Mouse (Mus musculus) forebrain, embryonic 14.5 days (tissue): ENCODE measurements around the gene Foxn2. TPM values are rescaled to one million over a fixed set of nuclear protein-coding genes. Genes with fewer than 3 reads are reported as not detected.

Experiments
- ATAC-seq: fragments of 200-750 bp; cut with Nextera tagmentation; 2 replicates; pipeline ENCODE4 v1.8.0; 2017; ENCODE audit warnings: mild to moderate bottlenecking, moderate library complexity
- DNase-seq: peaks from one replicate; pipeline ENCODE4 v3.0.0-alpha.2; 2015; ENCODE audit warnings: low spot score
- H3K27ac ChIP-seq: fragments of 300-500 bp; sonication (generic); 2 replicates; pipeline ENCODE4 v1.5.1; 2014; ENCODE audit warnings: low read depth, mild to moderate bottlenecking, control low read depth, low read length, moderate library complexity
- H3K27me3 ChIP-seq: fragments of 300-500 bp; sonication (generic); replicated peaks from 2 replicates; pipeline ENCODE4 v1.6.1; 2014; ENCODE audit warnings: low read length, control low read depth, mixed read lengths; ENCODE audit not compliant: control insufficient read depth, insufficient read depth
- H3K36me3 ChIP-seq: fragments of 300-500 bp; sonication (generic); 2 replicates; pipeline ENCODE4 v1.6.1; 2014; ENCODE audit warnings: low read length, control low read depth; ENCODE audit not compliant: control insufficient read depth, insufficient read depth
- H3K4me1 ChIP-seq: fragments of 300-500 bp; sonication (generic); 2 replicates; pipeline ENCODE4 v1.6.1; 2014; ENCODE audit warnings: antibody characterized with exemption, low read length, control low read depth; ENCODE audit not compliant: control insufficient read depth, insufficient read depth
- H3K4me2 ChIP-seq: fragments of 300-500 bp; sonication (generic); 2 replicates; pipeline ENCODE4 v1.6.1; 2014; ENCODE audit warnings: mild to moderate bottlenecking, control low read depth, low read length
- H3K4me3 ChIP-seq: fragments of 300-500 bp; sonication (generic); 2 replicates; pipeline ENCODE4 v1.5.1; 2014; ENCODE audit warnings: low read depth, low read length, control low read depth
- H3K9ac ChIP-seq: fragments of 300-500 bp; sonication (generic); 2 replicates; pipeline ENCODE4 v1.6.1; 2014; ENCODE audit warnings: mild to moderate bottlenecking, low read length, control low read depth, moderate library complexity
- H3K9me3 ChIP-seq: fragments of 300-500 bp; sonication (generic); replicated peaks from 2 replicates; pipeline ENCODE4 v1.6.1; 2016; ENCODE audit warnings: low read length, control low read depth, mixed read lengths; ENCODE audit not compliant: control insufficient read depth
- WGBS: fragments of 180-500 bp; shearing (Covaris S2); extraction: QIAGEN DNeasy Blood & Tissue Kit; methylation state at CpG from one replicate; pipeline ENCODE4 v1.1.7; 2014; 5-methylcytosine and 5-hydroxymethylcytosine counted together
- polyA plus RNA-seq: library from polyadenylated mRNA; unstranded; fragments of >200 nt; fragmentation: Nextera tagmentation; extraction: Ambion mirVana; gene quantifications from 2 replicates; pipeline ENCODE4 v1.2.1, GENCODE M21; 2014

The Foxn2 gene
- polyA plus RNA-seq, 1 experiment from 2014 or later = 7.4 TPM

DNA sequence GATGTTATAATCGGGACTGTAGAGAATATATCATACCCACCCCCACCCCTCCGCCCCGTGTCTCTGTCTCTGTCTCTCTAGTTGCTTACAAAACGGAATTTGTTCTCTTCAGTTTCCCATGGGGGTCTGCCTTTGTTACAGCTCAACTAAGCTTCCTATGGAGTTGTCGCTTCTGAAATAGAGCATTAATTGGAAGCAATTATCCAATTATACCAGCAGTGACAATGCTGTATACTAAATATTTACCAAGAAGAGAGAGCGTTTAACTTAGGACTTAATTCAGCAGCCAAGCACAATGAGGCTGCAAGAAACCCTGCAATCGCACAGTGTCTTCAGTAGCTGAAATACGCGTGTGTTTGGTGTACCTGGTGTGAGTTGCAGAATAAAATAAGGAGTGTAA lies 53.0 kb downstream of the Foxn2 start:
- Histone ChIP-seq H3K9ac (no peak overlapping the region; the same call in 1 of the 2 replicates), H3K27ac (peak overlapping the region; percentile 88), H3K4me3 (no peak overlapping the region), H3K4me1 (peaks cover 14% of the 10 kb centered on the region), H3K4me2 (peak overlapping the region; percentile 35), H3K36me3 (peaks cover 4% of the 10 kb centered on the region; the same call in 1 of the 2 replicates), H3K27me3 (no peaks in the 10 kb centered on the region), H3K9me3 (no peaks in the 10 kb centered on the region)
- peak; percentile 14; the same call in 1 of the 2 replicates for ATAC-seq
- peak; percentile 52 for DNase-seq
- WGBS = 11% methylated on average over 9 of the region's 9 CpGs

DNA sequence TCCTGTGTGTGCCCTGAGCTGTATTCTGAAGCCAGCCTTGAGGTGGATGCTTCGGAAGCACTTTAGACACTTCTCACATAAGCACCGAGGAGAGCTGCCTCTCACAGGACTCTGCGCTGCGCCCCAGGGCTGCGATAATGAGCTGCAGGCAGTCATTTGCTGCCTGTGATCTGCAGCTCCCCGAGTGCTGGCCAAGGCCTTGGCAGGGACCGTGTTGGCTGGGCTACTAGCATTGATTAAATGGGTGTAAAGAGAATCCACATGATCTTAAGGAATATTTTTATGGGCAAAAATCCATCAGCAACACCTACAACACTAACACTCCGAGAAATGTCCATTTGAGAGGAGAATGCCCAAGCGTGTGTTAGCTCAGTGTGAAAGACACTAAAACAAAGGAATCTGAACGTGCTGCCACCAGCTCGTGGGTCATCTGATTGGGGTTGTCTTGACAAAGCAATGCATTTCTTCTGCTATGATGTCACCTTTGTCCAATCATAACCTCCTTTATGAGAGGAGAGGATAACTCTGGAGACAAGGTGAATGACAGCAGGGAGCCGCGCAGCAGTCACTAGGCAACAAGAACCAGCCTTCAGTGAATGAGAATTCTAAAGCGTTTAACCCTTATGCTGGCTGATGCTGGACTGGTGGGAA lies 53.7 kb downstream of the Foxn2 start:
- Histone ChIP-seq H3K9me3 (no peaks in the 10 kb centered on the region), H3K9ac (peak overlapping the region; percentile 43), H3K36me3 (peaks cover 4% of the 10 kb centered on the region; the same call in 1 of the 2 replicates), H3K27ac (peak overlapping the region; percentile 88), H3K4me2 (peak overlapping the region; percentile 35), H3K4me1 (peaks cover 14% of the 10 kb centered on the region), H3K27me3 (no peaks in the 10 kb centered on the region), H3K4me3 (no peak overlapping the region)
- WGBS = 10% methylated on average over 14 of the region's 14 CpGs
- peak; percentile 88 for DNase-seq
- ATAC-seq = peak; percentile 91

DNA sequence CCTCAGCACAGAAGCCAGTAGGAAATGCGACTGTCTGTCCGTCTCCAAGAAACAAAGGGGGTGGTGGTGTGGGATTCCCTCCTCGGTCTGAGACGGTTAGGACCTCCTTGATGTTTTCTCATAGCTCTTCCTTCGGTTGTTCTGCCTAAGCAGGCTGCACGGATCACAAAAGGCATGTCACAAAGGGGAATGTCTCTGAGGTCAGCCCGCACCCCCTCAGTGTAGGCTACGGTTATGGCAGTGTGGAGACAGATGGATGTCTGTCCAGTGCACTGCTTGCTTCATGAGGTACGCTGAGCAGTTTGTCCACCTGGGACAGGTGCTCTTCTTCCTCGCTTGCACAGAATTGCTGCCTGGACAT lies 54.2 kb downstream of the Foxn2 start:
- no peak for DNase-seq
- Histone ChIP-seq H3K9ac (peak overlapping the region; percentile 43), H3K4me3 (no peak overlapping the region), H3K9me3 (no peaks in the 10 kb centered on the region), H3K4me1 (peaks cover 14% of the 10 kb centered on the region), H3K27ac (peak overlapping the region; percentile 88), H3K36me3 (peaks cover 4% of the 10 kb centered on the region; the same call in 1 of the 2 replicates), H3K27me3 (no peaks in the 10 kb centered on the region), H3K4me2 (peak overlapping the region; percentile 35)
- ATAC-seq = peak; percentile 24
- 36% methylated on average over 10 of the region's 10 CpGs for WGBS

DNA sequence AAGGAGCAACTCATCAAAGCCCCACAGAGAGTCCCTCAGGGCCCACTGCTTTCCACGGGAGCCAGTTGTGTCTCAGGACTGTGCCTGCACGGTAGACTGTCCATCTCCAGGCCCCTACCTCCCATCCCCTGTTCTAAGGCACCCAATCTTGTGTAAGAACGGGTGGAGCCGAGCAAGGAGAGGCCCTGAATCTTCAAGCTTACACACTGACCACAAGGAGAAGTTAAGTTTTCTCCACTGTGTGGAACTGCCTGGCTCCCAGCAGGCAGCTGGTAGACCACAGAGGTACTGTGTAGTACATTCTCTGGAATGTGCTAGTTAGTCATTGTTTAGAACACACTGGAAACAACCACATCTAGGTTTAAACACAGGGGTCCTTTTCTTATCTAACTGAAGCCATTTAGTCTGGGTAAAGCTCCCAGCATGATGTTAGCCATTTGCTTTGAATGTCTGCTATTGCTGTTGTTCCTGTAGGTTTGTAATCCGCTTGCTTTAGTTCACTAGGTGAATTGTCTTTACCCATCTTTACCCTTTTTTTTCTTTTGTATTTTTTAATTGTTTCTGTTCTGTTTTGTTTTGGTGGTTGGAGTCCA lies 57.7 kb downstream of the Foxn2 start:
- 75% methylated on average over 5 of the region's 5 CpGs for WGBS
- no peaks in the 10 kb centered on the region for H3K9me3 ChIP-seq
- ATAC-seq = no peak
- DNase-seq = no peak
- H3K4me1 ChIP-seq = peaks cover 14% of the 10 kb centered on the region
- no peak overlapping the region for H3K27ac ChIP-seq
- no peaks in the 10 kb centered on the region for H3K36me3 ChIP-seq
- H3K9ac ChIP-seq = no peak overlapping the region
- H3K4me2 ChIP-seq = no peak overlapping the region
- H3K4me3 ChIP-seq = no peak overlapping the region
- no peaks in the 10 kb centered on the region for H3K27me3 ChIP-seq

DNA sequence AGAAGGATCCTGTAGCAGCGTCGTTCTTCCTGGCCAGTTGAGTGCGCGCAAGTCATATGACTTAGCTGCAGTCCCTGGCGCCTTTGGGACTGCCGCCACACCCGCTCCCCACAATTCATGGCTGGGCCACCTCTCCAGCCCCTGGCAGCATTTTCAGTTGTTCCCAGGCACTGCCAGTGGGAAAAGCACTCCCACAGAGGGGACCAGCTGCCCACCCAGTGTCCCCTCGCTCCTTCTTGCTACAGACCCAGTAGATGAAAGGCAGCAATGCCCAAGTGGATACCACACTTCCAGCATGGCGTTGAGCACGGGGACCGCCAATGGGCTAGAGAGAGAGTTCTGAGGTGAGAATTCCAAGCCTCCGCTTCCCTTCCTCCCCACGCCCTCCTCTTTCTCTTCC lies 63.5 kb downstream of the Foxn2 start:
- Histone ChIP-seq H3K27me3 (no peaks in the 10 kb centered on the region), H3K36me3 (no peaks in the 10 kb centered on the region), H3K9ac (no peak overlapping the region), H3K4me1 (peaks cover 11% of the 10 kb centered on the region), H3K9me3 (no peaks in the 10 kb centered on the region), H3K4me2 (no peak overlapping the region), H3K4me3 (no peak overlapping the region), H3K27ac (no peak overlapping the region)
- WGBS = 95% methylated on average over 13 of the region's 13 CpGs
- DNase-seq (no peak), ATAC-seq (no peak)

DNA sequence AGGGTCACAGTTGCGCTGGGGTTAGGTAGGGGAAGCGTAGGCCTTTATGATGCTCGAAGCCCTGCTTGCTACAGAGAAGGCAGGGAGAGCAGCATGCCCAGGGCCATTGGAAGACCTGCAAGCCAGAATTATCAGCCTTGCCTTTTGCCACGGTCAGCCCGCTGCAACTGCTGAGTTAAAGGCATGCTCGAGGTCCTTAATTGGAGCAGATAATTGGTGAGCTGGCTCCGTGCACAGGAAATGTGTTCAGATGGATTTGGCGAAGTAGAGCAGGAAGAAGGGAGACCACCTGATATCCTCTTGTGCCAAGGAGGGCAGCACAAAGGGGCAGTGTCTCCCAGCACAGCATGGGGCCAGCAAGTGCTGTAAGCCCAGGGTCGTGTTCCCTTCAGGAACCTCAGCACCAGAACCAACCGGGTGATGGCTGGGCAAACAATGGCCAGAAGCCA lies 64.8 kb downstream of the Foxn2 start:
- H3K9ac ChIP-seq = no peak overlapping the region
- ATAC-seq (peak; percentile 76), DNase-seq (peak; percentile 67)
- 24% methylated on average over 10 of the region's 10 CpGs for WGBS
- H3K9me3 ChIP-seq = no peaks in the 10 kb centered on the region
- peaks cover 11% of the 10 kb centered on the region for H3K4me1 ChIP-seq
- no peak overlapping the region for H3K4me2 ChIP-seq
- H3K4me3 ChIP-seq = no peak overlapping the region
- no peak overlapping the region for H3K27ac ChIP-seq
- no peaks in the 10 kb centered on the region for H3K36me3 ChIP-seq
- H3K27me3 ChIP-seq = no peaks in the 10 kb centered on the region

DNA sequence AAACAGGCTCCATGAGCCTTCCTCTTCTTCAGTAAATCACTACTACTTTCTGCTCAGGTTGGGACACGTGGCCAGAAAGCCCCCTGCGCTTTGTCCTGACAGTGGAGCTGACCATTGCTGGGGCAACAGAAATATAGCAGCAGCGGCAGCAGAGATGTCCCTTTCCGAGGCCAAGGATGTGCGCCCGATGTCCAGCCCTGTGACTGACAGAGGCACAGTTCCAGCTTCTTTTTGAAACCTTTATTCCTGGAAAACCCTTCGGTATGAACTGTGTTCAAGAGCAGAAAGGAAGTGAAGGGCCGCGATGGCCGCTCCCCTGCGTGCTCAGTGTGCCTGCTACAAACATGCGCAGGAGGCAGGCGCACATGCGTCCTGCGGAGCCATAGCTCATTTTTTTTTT lies 65.4 kb downstream of the Foxn2 start:
- 88% methylated on average over 15 of the region's 15 CpGs for WGBS
- DNase-seq = no peak
- no peak for ATAC-seq
- Histone ChIP-seq H3K4me3 (no peak overlapping the region), H3K27ac (no peak overlapping the region), H3K36me3 (no peaks in the 10 kb centered on the region), H3K27me3 (no peaks in the 10 kb centered on the region), H3K4me2 (no peak overlapping the region), H3K9me3 (no peaks in the 10 kb centered on the region), H3K9ac (no peak overlapping the region), H3K4me1 (peaks cover 11% of the 10 kb centered on the region)

DNA sequence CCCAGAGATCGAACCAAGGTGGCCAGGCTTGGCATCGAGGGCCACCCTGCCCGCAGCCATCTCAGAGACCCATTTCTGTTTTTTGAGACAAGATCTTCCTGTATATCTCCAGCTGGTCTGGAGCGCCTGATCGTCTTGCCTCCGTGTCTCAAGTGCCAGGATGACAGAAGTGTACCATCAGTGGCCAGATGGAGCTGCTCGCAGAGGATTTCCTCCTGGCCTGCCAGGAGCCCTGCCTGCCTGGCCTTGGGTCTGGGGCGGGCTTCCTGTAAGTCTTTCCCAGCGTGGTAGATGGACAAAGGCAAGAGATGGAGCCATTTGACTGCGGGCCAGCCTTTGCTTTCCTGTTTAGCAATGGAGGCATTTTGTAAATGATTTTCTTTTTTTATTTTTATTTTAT lies 66.9 kb downstream of the Foxn2 start:
- Histone ChIP-seq H3K27me3 (no peaks in the 10 kb centered on the region), H3K27ac (no peak overlapping the region), H3K9ac (no peak overlapping the region), H3K36me3 (no peaks in the 10 kb centered on the region), H3K4me3 (no peak overlapping the region), H3K4me1 (peaks cover 11% of the 10 kb centered on the region), H3K4me2 (no peak overlapping the region), H3K9me3 (no peaks in the 10 kb centered on the region)
- 89% methylated on average over 10 of the region's 10 CpGs for WGBS
- ATAC-seq = no peak
- peak; percentile 22 for DNase-seq

DNA sequence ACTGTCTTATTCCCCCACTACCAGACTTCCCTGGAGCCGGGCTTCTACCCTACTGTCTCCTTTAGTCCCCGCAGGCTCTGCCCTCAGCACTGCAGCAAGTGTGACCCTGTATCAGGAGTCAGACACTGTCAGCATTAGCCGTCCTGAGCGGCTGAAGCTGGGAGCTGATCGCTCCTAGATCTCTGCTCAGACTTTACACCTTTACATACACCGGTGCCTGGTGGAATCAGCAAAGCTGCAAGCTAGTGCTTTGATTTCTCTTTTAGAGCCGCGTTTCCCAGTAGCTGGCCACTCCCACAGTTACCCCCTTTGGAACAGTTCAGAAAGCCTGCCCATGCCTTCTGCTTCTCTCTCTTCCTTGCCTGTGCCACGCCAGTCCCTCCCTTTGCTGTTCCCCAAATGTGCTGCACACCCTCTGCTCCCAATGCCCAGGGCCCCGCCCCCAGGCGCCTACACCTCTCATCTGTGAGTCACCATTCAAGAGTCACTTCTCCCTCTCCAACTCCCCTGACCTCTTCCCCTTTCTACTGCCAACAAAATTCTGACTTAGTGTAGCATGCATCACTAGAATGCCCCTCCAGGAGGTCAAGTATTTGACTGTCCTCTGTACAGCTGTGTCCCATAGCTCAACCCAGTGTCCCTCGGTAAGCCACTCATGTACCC lies 68.5 kb downstream of the Foxn2 start:
- peak overlapping the region; percentile 32; the same call in 1 of the 2 replicates for H3K9ac ChIP-seq
- H3K9me3 ChIP-seq = no peaks in the 10 kb centered on the region
- 34% methylated on average over 12 of the region's 12 CpGs for WGBS
- H3K27ac ChIP-seq = no peak overlapping the region
- no peaks in the 10 kb centered on the region for H3K36me3 ChIP-seq
- no peak overlapping the region for H3K4me3 ChIP-seq
- ATAC-seq (no peak), DNase-seq (no peak)
- H3K4me1 ChIP-seq = peaks cover 11% of the 10 kb centered on the region
- no peak overlapping the region for H3K4me2 ChIP-seq
- no peaks in the 10 kb centered on the region for H3K27me3 ChIP-seq
